ENCODE assay signal across 16 mouse cellular contexts in the genomic region with DNA sequence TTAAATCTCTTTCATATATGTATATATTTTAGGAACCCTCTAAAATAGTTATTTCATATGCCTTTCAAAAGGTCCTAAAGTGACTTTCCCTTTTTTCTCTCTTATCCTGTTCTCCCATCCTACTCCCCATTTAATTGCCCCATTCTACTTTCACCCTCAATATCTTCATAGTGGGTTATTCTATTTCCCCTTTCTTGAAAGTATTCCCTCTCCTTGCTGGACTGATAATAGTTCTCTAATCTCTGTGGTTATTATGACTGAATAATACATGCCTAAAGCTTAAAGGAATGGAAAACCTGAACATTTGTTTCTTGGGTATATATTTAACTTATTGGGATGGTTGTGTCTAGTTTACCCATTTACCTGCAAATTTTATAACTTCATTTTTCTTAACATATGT.
"Had no signal": no experiment of that assay in that cellular context is flagged by ENCODE, and none has a peak within 500 bp of the region (broad histone marks: within the 10 kb centered on the region; RNA-seq: fewer than 3 reads in every experiment).

No protein-coding gene starts in this region.

- H3K27me3 ChIP-seq: neural tube, embryonic 13.5 days; neural tube, embryonic 15.5 days; stomach, embryonic 15.5 days had no signal

- H3K36me3 ChIP-seq: neural tube, embryonic 13.5 days; neural tube, embryonic 15.5 days; stomach, embryonic 15.5 days had no signal

- DNase-seq: retina, postnatal 1 day; right cerebral cortex, adult 18-20 months; right cerebral cortex, postnatal 14 days; right cerebral cortex, postnatal 25 days; right cerebral cortex, postnatal 4 days; spleen, adult 18-20 months; thymus, adult 18-20 months; thymus, adult 2 months; thymus, postnatal 14 days; thymus, postnatal 25 days; thymus, postnatal 36 days; thymus, postnatal 4 days had no signal

- H3K9me3 ChIP-seq: neural tube, embryonic 13.5 days; neural tube, embryonic 15.5 days; stomach, embryonic 15.5 days had no signal

- H3K4me1 ChIP-seq: neural tube, embryonic 13.5 days; neural tube, embryonic 15.5 days; stomach, embryonic 15.5 days had no signal

- H3K9ac ChIP-seq: neural tube, embryonic 13.5 days; neural tube, embryonic 15.5 days; stomach, embryonic 15.5 days had no signal

- H3K4me3 ChIP-seq: neural tube, embryonic 13.5 days; neural tube, embryonic 15.5 days; stomach, embryonic 15.5 days had no signal

- H3K27ac ChIP-seq: neural tube, embryonic 13.5 days; neural tube, embryonic 15.5 days; stomach, embryonic 15.5 days; stomach, postnatal 0 days had no signal
